Mouse (Mus musculus): Measurements from ENCODE around the gene D1Ertd622e. TPM values are rescaled to one million over a fixed set of nuclear protein-coding genes. Genes with fewer than 3 reads are reported as not detected.

Gene D1Ertd622e
- 26.3 TPM for polyA plus RNA-seq (2014; fragmentation: Illumina TruSeq; extraction: RNeasy Lipid Tissue Mini Kit (QIAGEN cat#74804); ENCODE audit: low read depth, low replicate concordance)

GRCm38 (mm10) chr1:97661406-97662241 is at the start of gene D1Ertd622e:
TSS of gene D1Ertd622e (minus strand) at chr1:97662074.

Other genes with a start within 250 kb of the D1Ertd622e start
- gene Gin1, start 108.1 kb upstream of the D1Ertd622e start, polyA plus RNA-seq (2014; fragmentation: Illumina TruSeq; extraction: RNeasy Lipid Tissue Mini Kit (QIAGEN cat#74804); ENCODE audit: low read depth, low replicate concordance): 12.6 TPM
- 11.2 TPM for gene Ppip5k2, start 108.3 kb upstream of the D1Ertd622e start, polyA plus RNA-seq (2014; fragmentation: Illumina TruSeq; extraction: RNeasy Lipid Tissue Mini Kit (QIAGEN cat#74804); ENCODE audit: low read depth, low replicate concordance)

Measured in adipose tissue, adult 10 weeks (tissue).